In the genomic region with DNA sequence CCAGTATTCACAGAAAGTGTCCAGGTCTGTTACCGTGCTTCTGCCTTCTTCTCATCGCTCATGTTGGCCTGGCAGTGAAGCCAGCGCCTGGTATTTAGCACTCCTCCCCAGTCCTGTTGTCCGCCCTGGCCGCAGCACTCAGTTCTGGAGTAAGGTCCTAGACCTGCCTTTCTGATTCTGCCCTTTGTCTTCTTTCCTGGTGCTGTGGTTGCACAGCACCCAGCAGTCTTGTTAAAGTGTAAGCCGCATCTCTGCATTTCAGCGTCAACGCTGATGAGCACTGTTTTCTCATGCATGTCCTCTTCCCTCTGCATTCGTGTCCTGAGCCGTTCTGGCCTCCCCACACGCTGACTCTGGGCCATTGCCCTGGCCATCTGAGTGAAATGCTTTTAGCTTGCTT, we compare ENCODE assay signal across 30 mouse cellular contexts. TPM values are rescaled to one million over a fixed set of nuclear protein-coding genes. Genes with fewer than 3 reads are reported as not detected.
A peak's percentile ranks its signal among the peaks of the same experiment; 100 is the strongest.
DNase-seq lines count a peak whose midpoint lies in the region; ATAC-seq lines count a peak whose summit lies in the region.
"Had no signal": no experiment of that assay in that cellular context is flagged by ENCODE, and none has a peak within 500 bp of the region (broad histone marks: within the 10 kb centered on the region; RNA-seq: fewer than 3 reads in every experiment).

No protein-coding gene starts in this region.

- 0 out of 2 replicates have a peak overlapping the region, but pooled peaks have one; percentile 6 for H3K27ac ChIP-seq in liver, embryonic 12.5 days
- no peak overlapping the region for H3K27ac ChIP-seq in liver, embryonic 16.5 days (ENCODE audit: low read length)
- H3K27ac ChIP-seq: embryonic facial prominence, embryonic 13.5 days; gastrocnemius, adult 2 months; heart, adult 2 months; hindbrain, embryonic 14.5 days; limb, embryonic 10.5 days; limb, embryonic 15.5 days; midbrain, embryonic 10.5 days; neural tube, embryonic 12.5 days had no signal

- H3K27me3 ChIP-seq in liver, embryonic 12.5 days (replicated peaks): no peaks in the 10 kb centered on the region
- no peaks in the 10 kb centered on the region for H3K27me3 ChIP-seq in liver, embryonic 16.5 days (ENCODE audit: control insufficient read depth, insufficient read depth, low read depth, low read length)
- H3K27me3 ChIP-seq: embryonic facial prominence, embryonic 13.5 days; heart, embryonic 12.5 days; limb, embryonic 15.5 days; neural tube, embryonic 12.5 days had no signal

- H3K9me3 ChIP-seq in liver, embryonic 12.5 days (replicated peaks): no peaks in the 10 kb centered on the region
- H3K9me3 ChIP-seq in liver, embryonic 16.5 days (replicated peaks; ENCODE audit: control insufficient read depth, low read length): no peaks in the 10 kb centered on the region
- H3K9me3 ChIP-seq: embryonic facial prominence, embryonic 13.5 days; heart, embryonic 12.5 days; limb, embryonic 10.5 days; limb, embryonic 15.5 days; midbrain, embryonic 10.5 days; neural tube, embryonic 12.5 days had no signal

- no peak overlapping the region for H3K9ac ChIP-seq in liver, embryonic 12.5 days
- no peak overlapping the region for H3K9ac ChIP-seq in liver, embryonic 16.5 days (ENCODE audit: low read depth, low read length)
- H3K9ac ChIP-seq: embryonic facial prominence, embryonic 13.5 days; heart, embryonic 12.5 days; hindbrain, embryonic 14.5 days; limb, embryonic 15.5 days; lung, embryonic 14.5 days; neural tube, embryonic 12.5 days had no signal

- H3K4me1 ChIP-seq in liver, embryonic 12.5 days: peaks cover 18% of the 10 kb centered on the region
- H3K4me1 ChIP-seq in liver, embryonic 16.5 days (ENCODE audit: control insufficient read depth, low read depth, low read length): peaks cover 15% of the 10 kb centered on the region

- H3K4me3 ChIP-seq in liver, embryonic 12.5 days: no peak overlapping the region
- no peak overlapping the region for H3K4me3 ChIP-seq in liver, embryonic 16.5 days (ENCODE audit: low read depth, low read length)
- H3K4me3 ChIP-seq: embryonic facial prominence, embryonic 13.5 days; gastrocnemius, adult 2 months; heart, adult 2 months; heart, embryonic 12.5 days; limb, embryonic 10.5 days; limb, embryonic 15.5 days; midbrain, embryonic 10.5 days; myocyte; neural tube, embryonic 12.5 days had no signal

- WGBS in liver, embryonic 12.5 days (ENCODE audit: insufficient replicate concordance): 84% methylated on average over 11 of the region's 11 CpGs
- WGBS in liver, embryonic 16.5 days (ENCODE audit: insufficient replicate concordance): 87% methylated on average over 11 of the region's 11 CpGs

- no peak overlapping the region for H3K4me2 ChIP-seq in liver, embryonic 12.5 days
- H3K4me2 ChIP-seq in liver, embryonic 16.5 days (ENCODE audit: low read depth, low read length): no peak overlapping the region
- H3K4me2 ChIP-seq: embryonic facial prominence, embryonic 13.5 days; heart, embryonic 12.5 days; hindbrain, embryonic 14.5 days; limb, embryonic 15.5 days; lung, embryonic 14.5 days; neural tube, embryonic 12.5 days had no signal

- no peak for DNase-seq in liver
- DNase-seq in kidney, adult 8-10 months: peak; percentile 72 to 80
- DNase-seq in kidney, postnatal 10 days: peak; percentile 48
- no peak for DNase-seq in adrenal gland, postnatal 4 days (ENCODE audit: low spot score in 2 of 2)
- DNase-seq in spleen, adult 18-20 months: no peak
- no peak for DNase-seq in layer of hippocampus, adult 18-20 months (ENCODE audit: low spot score in 2 of 2)
- DNase-seq: adrenal gland, adult 2 months; cerebellum, adult 9-11 months; embryo, embryonic 11 days; gastrocnemius, adult 2 months; heart, adult 2 months; heart, postnatal 4 days; layer of hippocampus, adult 9-11 months; lung, embryonic 14.5 days; lung, postnatal 14 days; right cerebral cortex, adult 18-20 months; thymus, adult 2 months; thymus, postnatal 36 days had no signal

- H3K36me3 ChIP-seq in liver, embryonic 12.5 days: peaks cover 51% of the 10 kb centered on the region
- peaks cover 6% of the 10 kb centered on the region for H3K36me3 ChIP-seq in liver, embryonic 16.5 days (ENCODE audit: control insufficient read depth, insufficient read depth)

- no peak for ATAC-seq in liver, embryonic 12.5 days
- ATAC-seq in liver, embryonic 16.5 days (ENCODE audit: low read depth): peak; percentile 53
- ATAC-seq: forebrain, embryonic 16.5 days; intestine, postnatal 0 days had no signal

RNA-seq across cellular contexts. Expression of a gene that starts 17.2 kb away (rescaled TPM):
- 37.9 and 39.0 TPM in 2 replicates for polyA plus RNA-seq in liver, embryonic 12.5 days (2016; fragmentation: Nextera tagmentation; extraction: Ambion mirVana)
- 32.5 and 32.7 TPM in 2 replicates for polyA plus RNA-seq in liver, embryonic 16.5 days (2015; fragmentation: Nextera tagmentation; extraction: Ambion mirVana)
- 10 to 100 TPM; 53.9 to 57.8 TPM for total RNA-seq in adrenal gland, postnatal 4 days (2021)
- total RNA-seq in layer of hippocampus, adult 18-20 months (2021): 10 to 100 TPM; 34.2 to 35.5 TPM

RNA-seq across cellular contexts. Expression of a gene that starts 28.5 kb away (rescaled TPM):
- polyA plus RNA-seq in liver, embryonic 12.5 days (2016; fragmentation: Nextera tagmentation; extraction: Ambion mirVana): 63.7 and 68.9 TPM in 2 replicates
- 23.4 and 25.4 TPM in 2 replicates for polyA plus RNA-seq in liver, embryonic 16.5 days (2015; fragmentation: Nextera tagmentation; extraction: Ambion mirVana)
- 10 to 100 TPM; 37.5 to 42.4 TPM for total RNA-seq in adrenal gland, postnatal 4 days (2021)
- 10 to 100 TPM; 40.7 to 44.1 TPM for total RNA-seq in layer of hippocampus, adult 18-20 months (2021)

RNA-seq across cellular contexts. Expression of a gene that starts 50.4 kb away (rescaled TPM):
- 16.5 and 17.2 TPM in 2 replicates for polyA plus RNA-seq in liver, embryonic 12.5 days (2016; fragmentation: Nextera tagmentation; extraction: Ambion mirVana)
- polyA plus RNA-seq in liver, embryonic 16.5 days (2015; fragmentation: Nextera tagmentation; extraction: Ambion mirVana): 12.7 and 13.8 TPM in 2 replicates
- 10 to 100 TPM in 1 of 2 experiments, 1 to 10 TPM in 1; 9.7 to 10.5 TPM for total RNA-seq in adrenal gland, postnatal 4 days (2021)
- 1 to 10 TPM; 5.1 to 5.9 TPM for total RNA-seq in layer of hippocampus, adult 18-20 months (2021)

Comparison
In these comparisons a context has a peak if more than half of its experiments do, and no peak if none do; other contexts are left out.
1. DNase-seq: peak in kidney, adult 8-10 months (2 of 2) and kidney, postnatal 10 days (single experiment); none in liver (single experiment), adrenal gland, postnatal 4 days (0 of 2), spleen, adult 18-20 months (0 of 2) and layer of hippocampus, adult 18-20 months (0 of 2).